Mouse (Mus musculus) c-Kit-positive CD71-positive TER-119-negative erythroid progenitor cells, embryonic 14.5 days (primary cell): ENCODE data around the gene Pzp.

Experiments used
- DNase-seq: peaks from one replicate; pipeline ENCODE4 v3.0.0-alpha.2; 2013; ENCODE audit warnings: low read depth

Pzp gene

GRCm38 (mm10) chr6:128479463-128480454, 46.8 kb downstream of the Pzp start:
- peak; percentile 88 for DNase-seq

- no peak for DNase-seq
Observed at GRCm38 (mm10) chr6:128477495-128477894, 49.0 kb downstream of the Pzp start.

GRCm38 (mm10) chr6:128474112-128474511, 52.4 kb downstream of the Pzp start:
- no peak for DNase-seq

GRCm38 (mm10) chr6:128469451-128469850, 57.1 kb downstream of the Pzp start:
- peak; percentile 40 for DNase-seq

GRCm38 (mm10) chr6:128467298-128467697, 59.2 kb downstream of the Pzp start:
- DNase-seq: peak; percentile 44

GRCm38 (mm10) chr6:128466563-128466962, 60.0 kb downstream of the Pzp start:
- peak; percentile 40 for DNase-seq

- no peak for DNase-seq
Observed at GRCm38 (mm10) chr6:128466043-128466442, 60.5 kb downstream of the Pzp start.

GRCm38 (mm10) chr6:128464996-128465395, 61.5 kb downstream of the Pzp start:
- DNase-seq: no peak

- DNase-seq: no peak
Observed at GRCm38 (mm10) chr6:128461606-128462005, 64.9 kb downstream of the Pzp start.

- DNase-seq: no peak
Observed at GRCm38 (mm10) chr6:128460729-128461503, 65.6 kb downstream of the Pzp start.

- DNase-seq: no peak
Observed at GRCm38 (mm10) chr6:128460321-128460720, 66.2 kb downstream of the Pzp start.

GRCm38 (mm10) chr6:128457186-128457585, 69.3 kb downstream of the Pzp start:
- no peak for DNase-seq

- DNase-seq: no peak
Observed at GRCm38 (mm10) chr6:128455835-128456605, 70.5 kb downstream of the Pzp start.

GRCm38 (mm10) chr6:128447063-128447462, 79.5 kb downstream of the Pzp start:
- DNase-seq: no peak

GRCm38 (mm10) chr6:128445761-128446535, 80.6 kb downstream of the Pzp start:
- DNase-seq: no peak

- no peak for DNase-seq
Observed at GRCm38 (mm10) chr6:128440238-128440637, 86.3 kb downstream of the Pzp start.

- DNase-seq: no peak
Observed at GRCm38 (mm10) chr6:128438871-128439341, 87.6 kb downstream of the Pzp start.

- DNase-seq: peak; percentile 84
Observed at GRCm38 (mm10) chr6:128438317-128438870, 88.1 kb downstream of the Pzp start, which contains the start of gene Fkbp4. TSS of gene Fkbp4 (minus strand) at chr6:128438677.

- no peak for DNase-seq
Observed at GRCm38 (mm10) chr6:128437731-128438316, 88.7 kb downstream of the Pzp start.

- no peak for DNase-seq
Observed at GRCm38 (mm10) chr6:128437288-128437687, 89.2 kb downstream of the Pzp start.
